ENCODE assay signal across 8 mouse cellular contexts in genomic region chr12:100200645-100201362, GRCm38 (mm10). TPM values are rescaled to one million over a fixed set of nuclear protein-coding genes. Genes with fewer than 3 reads are reported as not detected.
DNase-seq lines count a peak whose midpoint lies in the region; ATAC-seq and TF ChIP-seq lines count a peak whose summit lies in the region.

No protein-coding gene starts in this region.

- peaks cover 38% of the 10 kb centered on the region for H3K36me3 ChIP-seq in C2C12 (ENCODE audit: control insufficient read depth, insufficient read depth)
- peaks cover 31% of the 10 kb centered on the region for H3K36me3 ChIP-seq in forebrain, embryonic 15.5 days
- peaks cover 31% of the 10 kb centered on the region for H3K36me3 ChIP-seq in limb, embryonic 15.5 days
- H3K36me3 ChIP-seq in small intestine, adult 2 months (ENCODE audit: control insufficient read depth, insufficient read depth, low read length), result peaks cover 39% of the 10 kb centered on the region

- peak overlapping the region; percentile 88 for H3K4me2 ChIP-seq in forebrain, embryonic 15.5 days (replicated peaks)
- H3K4me2 ChIP-seq in limb, embryonic 15.5 days, result peak overlapping the region; percentile 90

- H3ac ChIP-seq in C2C12 (ENCODE audit: control insufficient read depth, insufficient read length, low read depth), result peak overlapping the region; percentile 66

- TF ChIP-seq POLR2A in small intestine, adult 2 months (IDR thresholded peaks at IDR 0.05; ENCODE audit: low read depth, low read length), result no peak

- peaks cover 65% of the 10 kb centered on the region for H3K79me2 ChIP-seq in C2C12 (ENCODE audit: control insufficient read depth, insufficient read depth)

- peak overlapping the region; percentile 96 for H3K9ac ChIP-seq in forebrain, embryonic 15.5 days (replicated peaks)
- peak overlapping the region; percentile 93 for H3K9ac ChIP-seq in limb, embryonic 15.5 days

- peaks cover 3% of the 10 kb centered on the region; the same call in 1 of the 2 replicates for H3K4me1 ChIP-seq in brown adipose tissue, adult 24 weeks (ENCODE audit: control insufficient read depth, insufficient read depth, insufficient read length, low read length)
- H3K4me1 ChIP-seq in forebrain, embryonic 15.5 days, result peaks cover 42% of the 10 kb centered on the region
- peaks cover 34% of the 10 kb centered on the region for H3K4me1 ChIP-seq in limb, embryonic 15.5 days
- peaks cover 4% of the 10 kb centered on the region; the same call in 1 of the 2 replicates for H3K4me1 ChIP-seq in small intestine, adult 2 months (ENCODE audit: control insufficient read depth, insufficient read depth, insufficient read length, low read length)

- 5% methylated on average over 29 of the region's 29 CpGs for WGBS in forebrain, embryonic 15.5 days
- WGBS in limb, embryonic 15.5 days, result 4% methylated on average over 29 of the region's 29 CpGs
- WGBS in small intestine, adult 2 months, result under 1% methylated on average over 29 of the region's 29 CpGs

- no peaks in the 10 kb centered on the region for H3K9me3 ChIP-seq in forebrain, embryonic 15.5 days
- H3K9me3 ChIP-seq in limb, embryonic 15.5 days, result no peaks in the 10 kb centered on the region

- H3K27ac ChIP-seq in brown adipose tissue, adult 24 weeks (replicated peaks; ENCODE audit: low read depth, low read length), result peak overlapping the region; percentile 68
- H3K27ac ChIP-seq in forebrain, embryonic 15.5 days (replicated peaks), result peak overlapping the region; percentile 93
- peak overlapping the region; percentile 91 for H3K27ac ChIP-seq in limb, embryonic 15.5 days
- H3K27ac ChIP-seq in small intestine, adult 2 months (ENCODE audit: insufficient read depth, low read depth, low read length), result peak overlapping the region; percentile 95

- no peaks in the 10 kb centered on the region for H3K27me3 ChIP-seq in C2C12 (ENCODE audit: control insufficient read depth, insufficient read depth, insufficient read length)
- no peaks in the 10 kb centered on the region for H3K27me3 ChIP-seq in forebrain, embryonic 15.5 days
- H3K27me3 ChIP-seq in limb, embryonic 15.5 days, result no peaks in the 10 kb centered on the region
- H3K27me3 ChIP-seq in small intestine, adult 2 months (ENCODE audit: control insufficient read depth, insufficient read depth, low read length), result no peaks in the 10 kb centered on the region

- DNase-seq in kidney, adult 9 months, result peak; percentile 38
- DNase-seq in kidney, postnatal 36 days, result no peak
- DNase-seq in ovary, adult 18-20 months (ENCODE audit: low spot score), result no peak

- peaks cover 54% of the 10 kb centered on the region for H3K79me3 ChIP-seq in C2C12 (ENCODE audit: low read depth)

- peak overlapping the region; percentile 97 for H3K4me3 ChIP-seq in C2C12 (ENCODE audit: insufficient read depth, poor library complexity, severe bottlenecking)
- peak overlapping the region; percentile 94 for H3K4me3 ChIP-seq in brown adipose tissue, adult 24 weeks (ENCODE audit: insufficient read depth, low read depth, low read length)
- H3K4me3 ChIP-seq in forebrain, embryonic 15.5 days, result peak overlapping the region; percentile 95
- peak overlapping the region; percentile 100 for H3K4me3 ChIP-seq in limb, embryonic 15.5 days
- H3K4me3 ChIP-seq in small intestine, adult 2 months (ENCODE audit: low read depth, low read length), result peak overlapping the region; percentile 93

- ATAC-seq in forebrain, embryonic 15.5 days (replicated peaks), result peak; percentile 15
- peak; percentile 13; the same call in 1 of the 2 replicates for ATAC-seq in limb, embryonic 15.5 days (ENCODE audit: insufficient number of reproducible peaks, low FRiP score, low TSS enrichment, low read depth)

- no peak for TF ChIP-seq CTCF in C2C12 (IDR thresholded peaks at IDR 0.05; ENCODE audit: control insufficient read depth, insufficient read depth, insufficient read length)
- TF ChIP-seq CTCF in small intestine, adult 2 months (IDR thresholded peaks at IDR 0.05; ENCODE audit: extremely low read depth, insufficient read length, insufficient replicate concordance, low read depth, low read length), result no peak

TF ChIP-seq in C2C12, 6 proteins besides CTCF, POLR2A, EP300 and RAD21:
- no peak for TF ChIP-seq MAX (IDR thresholded peaks at IDR 0.05)
- no peak for TF ChIP-seq FOSL1 (IDR thresholded peaks at IDR 0.05; ENCODE audit: insufficient read depth, low read length, poor library complexity, severe bottlenecking)
- TF ChIP-seq USF1 (IDR thresholded peaks at IDR 0.05; ENCODE audit: low read depth), result no peak
- no peak for TF ChIP-seq CEBPB (IDR thresholded peaks at IDR 0.05; ENCODE audit: low read depth)
- no peak for TF ChIP-seq MYOD1 (IDR thresholded peaks at IDR 0.05; ENCODE audit: control insufficient read depth, insufficient read length, low read depth)
- no peak for TF ChIP-seq MYOG (IDR thresholded peaks at IDR 0.05; ENCODE audit: control insufficient read depth, extremely low read depth, insufficient read length)

RNA-seq across cellular contexts. Expression of gene Calm1, which starts 1.6 kb away (rescaled TPM):
- 397 TPM for polyA plus RNA-seq in C2C12 (2012; fragmentation: generic; extraction: Trizol)
- polyA plus RNA-seq in brown adipose tissue, adult 24 weeks (2012; ENCODE audit: insufficient read depth, insufficient read length, missing spikeins), result 398 and 421 TPM in 2 replicates
- polyA plus RNA-seq in forebrain, embryonic 15.5 days (2015; fragmentation: Nextera tagmentation; extraction: Ambion mirVana), result 2,112 and 2,174 TPM in 2 replicates
- 1,371 and 1,465 TPM in 2 replicates for polyA plus RNA-seq in limb, embryonic 15.5 days (2015; fragmentation: Nextera tagmentation; extraction: Ambion mirVana)
- polyA plus RNA-seq in small intestine, adult 2 months (2012; rRNA removed), result 630 and 1,469 TPM in 2 replicates

RNA-seq across cellular contexts. Expression of gene Nrde2, which starts 41.4 kb away (rescaled TPM):
- polyA plus RNA-seq in C2C12 (2012; fragmentation: generic; extraction: Trizol), result 10.2 TPM
- polyA plus RNA-seq in brown adipose tissue, adult 24 weeks (2012; ENCODE audit: insufficient read depth, insufficient read length, missing spikeins), result 3.0 and 3.7 TPM in 2 replicates
- 16.5 and 16.6 TPM in 2 replicates for polyA plus RNA-seq in forebrain, embryonic 15.5 days (2015; fragmentation: Nextera tagmentation; extraction: Ambion mirVana)
- 11.7 and 12.8 TPM in 2 replicates for polyA plus RNA-seq in limb, embryonic 15.5 days (2015; fragmentation: Nextera tagmentation; extraction: Ambion mirVana)
- 2.0 and 5.4 TPM in 2 replicates for polyA plus RNA-seq in small intestine, adult 2 months (2012; rRNA removed)
